ENCODE assay signal across 29 mouse cellular contexts in genomic region chr2:27136789-27137188, GRCm38 (mm10). TPM values are rescaled to one million over a fixed set of nuclear protein-coding genes. Genes with fewer than 3 reads are reported as not detected.
DNase-seq lines count a peak whose midpoint lies in the region; ATAC-seq and TF ChIP-seq lines count a peak whose summit lies in the region.
"Had no signal": no experiment of that assay in that cellular context is flagged by ENCODE, and none has a peak within 500 bp of the region (broad histone marks: within the 10 kb centered on the region; RNA-seq: fewer than 3 reads in every experiment).

No protein-coding gene starts in this region.

- ATAC-seq in frontal cortex, adult (ENCODE audit: low TSS enrichment): peak; percentile 48; the same call in 1 of the 2 replicates
- ATAC-seq: activated CD4-positive, CD25-positive, alpha-beta regulatory T cell, adult 4 months; CD4-positive, CD25-positive, alpha-beta regulatory T cell, adult 4 months; forebrain, embryonic 14.5 days; forebrain, embryonic 16.5 days; Patski had no signal

- peak overlapping the region; percentile 20; the same call in 1 of the 2 replicates for H3K4me3 ChIP-seq in layer of hippocampus, adult 2 months
- H3K4me3 ChIP-seq: embryonic facial prominence, embryonic 13.5 days; embryonic facial prominence, embryonic 15.5 days; erythroblast, embryonic 14.5 days; forebrain, embryonic 10.5 days; forebrain, embryonic 12.5 days had no signal

- DNase-seq in frontal cortex, postnatal 25 days (ENCODE audit: low spot score in 2 of 2): no peak
- no peak for DNase-seq in layer of hippocampus, adult 2 months (ENCODE audit: low spot score in 2 of 2)
- DNase-seq in layer of hippocampus, postnatal 25 days (ENCODE audit: extremely low spot score in 1 of 2, low spot score in 1 of 2): no peak
- peak; percentile 18 for DNase-seq in thymus, postnatal 14 days
- no peak for DNase-seq in thymus, postnatal 25 days
- DNase-seq: adrenal gland, adult 8-10 months; adrenal gland, postnatal 14 days; adrenal gland, postnatal 36 days; B cell, adult 2 months; cerebellum, adult 11 months; cerebellum, adult 18-20 months; cerebellum, adult 8-10 months; cerebellum, adult 9-11 months; cerebellum, postnatal 14 days; cerebellum, postnatal 36 days; embryo, embryonic 11 days had no signal

- peak overlapping the region; percentile 33; the same call in 1 of the 2 replicates for H3K27ac ChIP-seq in layer of hippocampus, adult 2 months
- H3K27ac ChIP-seq: embryonic facial prominence, embryonic 13.5 days; embryonic facial prominence, embryonic 15.5 days; forebrain, embryonic 10.5 days; forebrain, embryonic 12.5 days had no signal

- no peak for TF ChIP-seq CTCF in layer of hippocampus, adult 2 months (conservative IDR thresholded peaks at IDR 0.05)

RNA-seq across cellular contexts. Expression of gene Fam163b, which starts 5.5 kb away (rescaled TPM):
- 100 to 1,000 TPM; 132 to 144 TPM for total RNA-seq in layer of hippocampus, adult 2 months (2021)
- 100 to 1,000 TPM; 119 to 162 TPM for total RNA-seq in layer of hippocampus, postnatal 25 days (2021)
- total RNA-seq: CH12.LX; common myeloid progenitor, adult 5-6 weeks had no signal

RNA-seq across cellular contexts. Expression of gene Dbh, which starts 28.2 kb away (rescaled TPM):
- 1 to 10 TPM in 1 of 2 experiments, under 1 TPM in 1; 0.46 to 1.4 TPM for total RNA-seq in layer of hippocampus, adult 2 months (2021)
- total RNA-seq in layer of hippocampus, postnatal 25 days (2021): under 1 TPM; 0.54 TPM
- total RNA-seq: CH12.LX; common myeloid progenitor, adult 5-6 weeks had no signal

RNA-seq across cellular contexts. Expression of gene Adamtsl2, which starts 57.6 kb away (rescaled TPM):
- total RNA-seq in layer of hippocampus, adult 2 months (2021): 10 to 100 TPM; 12.8 to 18.1 TPM
- total RNA-seq in layer of hippocampus, postnatal 25 days (2021): 10 to 100 TPM; 10.9 to 12.7 TPM
- total RNA-seq: common myeloid progenitor, adult 5-6 weeks had no signal
